Mouse (Mus musculus): ENCODE results near the gene Dnajc11. TPM values are rescaled to one million over a fixed set of nuclear protein-coding genes. Genes with fewer than 3 reads are reported as not detected.

Dnajc11 gene
- polyA plus RNA-seq, 2 experiments = 50.9 to 56.9 TPM

GRCm38 (mm10) chr4:152024525-152024924 lies 91.0 kb downstream of the Dnajc11 start:
- 94% methylated on average over 11 of the region's 11 CpGs for WGBS
- DNase-seq (ENCODE audit: low spot score) (no peak), ATAC-seq (ENCODE audit: low FRiP score, low read depth) (no peak)
- Histone ChIP-seq H3K9me3 (ENCODE audit: control insufficient read depth, low read length) (no peaks in the 10 kb centered on the region), H3K27me3 (ENCODE audit: control insufficient read depth, insufficient read depth, low read length) (no peaks in the 10 kb centered on the region), H3K27ac (replicated peaks; ENCODE audit: low read depth, low read length) (no peak overlapping the region), H3K4me3 (replicated peaks; ENCODE audit: low read length) (no peak overlapping the region), H3K9ac (ENCODE audit: low read depth, low read length, severe bottlenecking) (no peak overlapping the region), H3K4me2 (replicated peaks; ENCODE audit: low read depth, low read length, severe bottlenecking) (no peak overlapping the region), H3K36me3 (ENCODE audit: control insufficient read depth, insufficient read depth, low read length) (peaks cover 50% of the 10 kb centered on the region), H3K4me1 (ENCODE audit: control insufficient read depth, insufficient read depth, low read length) (peaks cover 22% of the 10 kb centered on the region)
- TF ChIP-seq POLR2A (IDR thresholded peaks at IDR 0.05; ENCODE audit: borderline replicate concordance, extremely low read depth, insufficient read depth, insufficient read length) = no peak

GRCm38 (mm10) chr4:152026751-152027508 lies 93.4 kb downstream of the Dnajc11 start:
- DNase-seq (ENCODE audit: low spot score) = no peak
- WGBS = 3% methylated on average over 32 of the region's 41 CpGs
- Histone ChIP-seq H3K9me3 (ENCODE audit: control insufficient read depth, low read length) (no peaks in the 10 kb centered on the region), H3K4me2 (replicated peaks; ENCODE audit: low read depth, low read length, severe bottlenecking) (peak overlapping the region; percentile 95), H3K9ac (ENCODE audit: low read depth, low read length, severe bottlenecking) (peak overlapping the region; percentile 76), H3K27me3 (ENCODE audit: control insufficient read depth, insufficient read depth, low read length) (no peaks in the 10 kb centered on the region), H3K27ac (replicated peaks; ENCODE audit: low read depth, low read length) (peak overlapping the region; percentile 52; the same call in 1 of the 2 replicates), H3K4me3 (replicated peaks; ENCODE audit: low read length) (peak overlapping the region; percentile 73), H3K36me3 (ENCODE audit: control insufficient read depth, insufficient read depth, low read length) (peaks cover 26% of the 10 kb centered on the region), H3K4me1 (ENCODE audit: control insufficient read depth, insufficient read depth, low read length) (peaks cover 26% of the 10 kb centered on the region)
- no peak for TF ChIP-seq POLR2A (IDR thresholded peaks at IDR 0.05; ENCODE audit: borderline replicate concordance, extremely low read depth, insufficient read depth, insufficient read length)
- ATAC-seq (ENCODE audit: low FRiP score, low read depth) = peak; percentile 45

- Histone ChIP-seq H3K36me3 (ENCODE audit: control insufficient read depth, insufficient read depth, low read length) (peaks cover 20% of the 10 kb centered on the region), H3K27me3 (ENCODE audit: control insufficient read depth, insufficient read depth, low read length) (no peaks in the 10 kb centered on the region), H3K4me1 (ENCODE audit: control insufficient read depth, insufficient read depth, low read length) (peaks cover 26% of the 10 kb centered on the region), H3K27ac (replicated peaks; ENCODE audit: low read depth, low read length) (peak within 1 kb of the TSS; percentile 52; the same call in 1 of the 2 replicates), H3K4me3 (replicated peaks; ENCODE audit: low read length) (peak within 1 kb of the TSS; percentile 73), H3K9ac (ENCODE audit: low read depth, low read length, severe bottlenecking) (peak within 1 kb of the TSS; percentile 76), H3K9me3 (ENCODE audit: control insufficient read depth, low read length) (no peaks in the 10 kb centered on the region), H3K4me2 (replicated peaks; ENCODE audit: low read depth, low read length, severe bottlenecking) (peak within 1 kb of the TSS; percentile 95)
- under 1% methylated on average over 32 of the region's 35 CpGs for WGBS
- TF ChIP-seq POLR2A (IDR thresholded peaks at IDR 0.05; ENCODE audit: borderline replicate concordance, extremely low read depth, insufficient read depth, insufficient read length) = peak; percentile 64; the same call in 1 of the 2 replicates
- ATAC-seq (ENCODE audit: low FRiP score, low read depth) = peak; percentile 98
- DNase-seq (ENCODE audit: low spot score) = peak; percentile 98
Observed at GRCm38 (mm10) chr4:152027524-152027923, 94.0 kb downstream of the Dnajc11 start, which contains the start of gene Zbtb48. Zbtb48 (minus strand) TSS chr4:152027671.

GRCm38 (mm10) chr4:152028456-152028855 lies 95.0 kb downstream of the Dnajc11 start:
- Histone ChIP-seq H3K4me1 (ENCODE audit: control insufficient read depth, insufficient read depth, low read length) (peaks cover 26% of the 10 kb centered on the region), H3K4me3 (replicated peaks; ENCODE audit: low read length) (peak overlapping the region; percentile 73), H3K27ac (replicated peaks; ENCODE audit: low read depth, low read length) (no peak overlapping the region), H3K9me3 (ENCODE audit: control insufficient read depth, low read length) (no peaks in the 10 kb centered on the region), H3K9ac (ENCODE audit: low read depth, low read length, severe bottlenecking) (peak overlapping the region; percentile 76), H3K36me3 (ENCODE audit: control insufficient read depth, insufficient read depth, low read length) (peaks cover 11% of the 10 kb centered on the region), H3K4me2 (replicated peaks; ENCODE audit: low read depth, low read length, severe bottlenecking) (peak overlapping the region; percentile 95), H3K27me3 (ENCODE audit: control insufficient read depth, insufficient read depth, low read length) (no peaks in the 10 kb centered on the region)
- TF ChIP-seq POLR2A (IDR thresholded peaks at IDR 0.05; ENCODE audit: borderline replicate concordance, extremely low read depth, insufficient read depth, insufficient read length) = no peak
- 65% methylated on average over 15 of the region's 15 CpGs for WGBS
- DNase-seq (ENCODE audit: low spot score) (no peak), ATAC-seq (ENCODE audit: low FRiP score, low read depth) (no peak)

- no peaks in the 10 kb centered on the region for H3K9me3 ChIP-seq (ENCODE audit: control insufficient read depth, low read length)
- no peak for DNase-seq (ENCODE audit: low spot score)
- H3K4me1 ChIP-seq (ENCODE audit: control insufficient read depth, insufficient read depth, low read length) = peaks cover 26% of the 10 kb centered on the region
- H3K27me3 ChIP-seq (ENCODE audit: control insufficient read depth, insufficient read depth, low read length) = no peaks in the 10 kb centered on the region
- ATAC-seq (ENCODE audit: low FRiP score, low read depth) = no peak
- H3K4me2 ChIP-seq (replicated peaks; ENCODE audit: low read depth, low read length, severe bottlenecking) = no peak overlapping the region
- H3K9ac ChIP-seq (ENCODE audit: low read depth, low read length, severe bottlenecking) = no peak overlapping the region
- no peak overlapping the region for H3K27ac ChIP-seq (replicated peaks; ENCODE audit: low read depth, low read length)
- no peak for TF ChIP-seq POLR2A (IDR thresholded peaks at IDR 0.05; ENCODE audit: borderline replicate concordance, extremely low read depth, insufficient read depth, insufficient read length)
- H3K36me3 ChIP-seq (ENCODE audit: control insufficient read depth, insufficient read depth, low read length) = peaks cover 6% of the 10 kb centered on the region
- no peak overlapping the region for H3K4me3 ChIP-seq (replicated peaks; ENCODE audit: low read length)
- 39% methylated on average over 5 of the region's 5 CpGs for WGBS
Observed at GRCm38 (mm10) chr4:152029087-152029486, 95.6 kb downstream of the Dnajc11 start.
